Mouse (Mus musculus) heart, embryonic 11.5 days (tissue): ENCODE results near the gene Wdr20. TPM values are rescaled to one million over a fixed set of nuclear protein-coding genes. Genes with fewer than 3 reads are reported as not detected.

Experiments used
- ATAC-seq: fragments of 200-750 bp; cut with Nextera tagmentation; replicated peaks from 2 replicates; pipeline ENCODE4 v1.8.0; 2017; ENCODE audit warnings: moderate library complexity; ENCODE audit not compliant: insufficient number of reproducible peaks, low FRiP score, low TSS enrichment
- H3K27ac ChIP-seq: fragments of 300-500 bp; sonication (generic); 2 replicates; pipeline ENCODE4 v1.5.1; 2014; ENCODE audit warnings: mild to moderate bottlenecking, low read depth, low read length
- H3K27me3 ChIP-seq: fragments of 300-500 bp; sonication (generic); 2 replicates; pipeline ENCODE4 v1.6.1; 2014; ENCODE audit warnings: mild to moderate bottlenecking, low read length, mixed read lengths; ENCODE audit not compliant: control insufficient read depth, insufficient read depth
- H3K36me3 ChIP-seq: fragments of 300-500 bp; sonication (generic); 2 replicates; pipeline ENCODE4 v1.6.1; 2014; ENCODE audit warnings: mild to moderate bottlenecking, low read length, moderate library complexity, mixed read lengths; ENCODE audit not compliant: control insufficient read depth, insufficient read depth
- H3K4me1 ChIP-seq: fragments of 300-500 bp; sonication (generic); 2 replicates; pipeline ENCODE4 v1.6.1; 2014; ENCODE audit warnings: low read length; ENCODE audit not compliant: control insufficient read depth, insufficient read depth
- H3K4me2 ChIP-seq: fragments of 300-500 bp; sonication (generic); 2 replicates; pipeline ENCODE4 v1.6.1; 2014; ENCODE audit warnings: mild to moderate bottlenecking, moderate library complexity
- H3K4me3 ChIP-seq: fragments of 300-500 bp; sonication (generic); 2 replicates; pipeline ENCODE4 v1.5.1; 2014; ENCODE audit warnings: low read depth, low read length
- H3K9ac ChIP-seq: fragments of 300-500 bp; sonication (generic); 2 replicates; pipeline ENCODE4 v1.6.1; 2014; ENCODE audit warnings: mild to moderate bottlenecking, low read depth, low read length, moderate library complexity
- H3K9me3 ChIP-seq: fragments of 300-500 bp; sonication (generic); replicated peaks from 2 replicates; pipeline ENCODE4 v1.6.1; 2016; ENCODE audit warnings: low read length; ENCODE audit not compliant: control insufficient read depth
- WGBS: fragments of 180-500 bp; shearing (Covaris S2); extraction: QIAGEN DNeasy Blood & Tissue Kit; methylation state at CpG from one replicate; pipeline ENCODE4 v1.1.7; 2014; ENCODE audit not compliant: insufficient replicate concordance; 5-methylcytosine and 5-hydroxymethylcytosine counted together
- polyA plus RNA-seq: library from polyadenylated mRNA; unstranded; fragments of >200 nt; fragmentation: Nextera tagmentation; extraction: Ambion mirVana; gene quantifications from 2 replicates; pipeline ENCODE4 v1.2.1, GENCODE M21; 2014

The Wdr20 gene
- polyA plus RNA-seq, 1 experiment from 2014 or later, result 15.2 TPM

- WGBS, result 66% methylated on average over 5 of the region's 5 CpGs
- H3K9me3 ChIP-seq, result no peaks in the 10 kb centered on the region
- H3K9ac ChIP-seq, result no peak overlapping the region
- no peaks in the 10 kb centered on the region for H3K27me3 ChIP-seq
- no peak overlapping the region for H3K27ac ChIP-seq
- peaks cover 2% of the 10 kb centered on the region; the same call in 1 of the 2 replicates for H3K36me3 ChIP-seq
- H3K4me2 ChIP-seq, result no peak overlapping the region
- no peak for ATAC-seq
- no peak overlapping the region for H3K4me3 ChIP-seq
- H3K4me1 ChIP-seq, result 0 out of 2 replicates have a peak, but pooled peaks cover 3% of the 10 kb centered on the region
These were observed 38.1 kb downstream of the Wdr20 start for GRCm38 (mm10) chr12:110775628-110776426.

- Histone ChIP-seq H3K27me3 (no peaks in the 10 kb centered on the region), H3K4me2 (no peak overlapping the region), H3K4me1 (0 out of 2 replicates have a peak, but pooled peaks cover 3% of the 10 kb centered on the region), H3K27ac (no peak overlapping the region), H3K9me3 (no peaks in the 10 kb centered on the region), H3K36me3 (peaks cover 2% of the 10 kb centered on the region; the same call in 1 of the 2 replicates), H3K9ac (no peak overlapping the region), H3K4me3 (no peak overlapping the region)
- ATAC-seq, result no peak
- WGBS, result 81% methylated on average over 5 of the region's 5 CpGs
These were observed 40.1 kb downstream of the Wdr20 start for GRCm38 (mm10) chr12:110777853-110778252.

- Histone ChIP-seq H3K27ac (no peak overlapping the region), H3K4me3 (no peak overlapping the region), H3K36me3 (peaks cover 2% of the 10 kb centered on the region; the same call in 1 of the 2 replicates), H3K4me2 (no peak overlapping the region), H3K27me3 (no peaks in the 10 kb centered on the region), H3K4me1 (0 out of 2 replicates have a peak, but pooled peaks cover 3% of the 10 kb centered on the region), H3K9ac (no peak overlapping the region), H3K9me3 (no peaks in the 10 kb centered on the region)
- ATAC-seq, result no peak
- WGBS, result 70% methylated on average over 7 of the region's 7 CpGs
These were observed 41.6 kb downstream of the Wdr20 start for GRCm38 (mm10) chr12:110779296-110779695.

- Histone ChIP-seq H3K9me3 (no peaks in the 10 kb centered on the region), H3K4me2 (no peak overlapping the region), H3K36me3 (peaks cover 2% of the 10 kb centered on the region; the same call in 1 of the 2 replicates), H3K27ac (no peak overlapping the region), H3K27me3 (no peaks in the 10 kb centered on the region), H3K4me1 (0 out of 2 replicates have a peak, but pooled peaks cover under 1% of the 10 kb centered on the region), H3K9ac (no peak overlapping the region), H3K4me3 (no peak overlapping the region)
- WGBS, result 86% methylated on average over 8 of the region's 8 CpGs
- ATAC-seq, result no peak
These were observed 43.4 kb downstream of the Wdr20 start for GRCm38 (mm10) chr12:110781181-110781580.

GRCm38 (mm10) chr12:110782278-110782677, 44.5 kb downstream of the Wdr20 start:
- WGBS, result 42% methylated on average over 1 of the region's 1 CpGs

GRCm38 (mm10) chr12:110784211-110784610, 46.5 kb downstream of the Wdr20 start:
- ATAC-seq, result no peak
- H3K9me3 ChIP-seq, result no peaks in the 10 kb centered on the region
- no peak overlapping the region for H3K27ac ChIP-seq
- 92% methylated on average over 2 of the region's 2 CpGs for WGBS
- H3K9ac ChIP-seq, result no peak overlapping the region
- no peaks in the 10 kb centered on the region for H3K27me3 ChIP-seq
- H3K4me2 ChIP-seq, result no peak overlapping the region
- no peaks in the 10 kb centered on the region for H3K4me1 ChIP-seq
- H3K4me3 ChIP-seq, result no peak overlapping the region
- peaks cover 2% of the 10 kb centered on the region; the same call in 1 of the 2 replicates for H3K36me3 ChIP-seq

More at GRCm38 (mm10) chr12:110782278-110782677, 44.5 kb downstream of the Wdr20 start:
- Histone ChIP-seq H3K27ac (no peak overlapping the region), H3K9me3 (no peaks in the 10 kb centered on the region), H3K4me3 (no peak overlapping the region), H3K36me3 (peaks cover 2% of the 10 kb centered on the region; the same call in 1 of the 2 replicates), H3K27me3 (no peaks in the 10 kb centered on the region), H3K4me1 (no peaks in the 10 kb centered on the region), H3K4me2 (no peak overlapping the region), H3K9ac (no peak overlapping the region)
- ATAC-seq, result no peak

GRCm38 (mm10) chr12:110786243-110786642, 48.5 kb downstream of the Wdr20 start:
- no peak overlapping the region for H3K4me2 ChIP-seq
- H3K36me3 ChIP-seq, result no peaks in the 10 kb centered on the region
- no peak overlapping the region for H3K4me3 ChIP-seq
- H3K9me3 ChIP-seq, result no peaks in the 10 kb centered on the region
- WGBS, result 87% methylated on average over 4 of the region's 4 CpGs
- no peak overlapping the region for H3K27ac ChIP-seq
- no peaks in the 10 kb centered on the region for H3K27me3 ChIP-seq
- 0 out of 2 replicates have a peak, but pooled peaks cover 4% of the 10 kb centered on the region for H3K4me1 ChIP-seq
- no peak overlapping the region for H3K9ac ChIP-seq
- no peak for ATAC-seq

- no peak overlapping the region for H3K4me3 ChIP-seq
- no peaks in the 10 kb centered on the region for H3K9me3 ChIP-seq
- 84% methylated on average over 4 of the region's 4 CpGs for WGBS
- no peak overlapping the region for H3K27ac ChIP-seq
- H3K27me3 ChIP-seq, result no peaks in the 10 kb centered on the region
- no peak overlapping the region for H3K9ac ChIP-seq
- H3K36me3 ChIP-seq, result no peaks in the 10 kb centered on the region
- H3K4me1 ChIP-seq, result peaks cover 9% of the 10 kb centered on the region; the same call in 1 of the 2 replicates
- H3K4me2 ChIP-seq, result no peak overlapping the region
- no peak for ATAC-seq
These were observed 52.8 kb downstream of the Wdr20 start for GRCm38 (mm10) chr12:110790580-110790979.
